Comparison of ENCODE assay signal across 11 mouse cellular contexts in genomic region chr9:40859196-40859595, GRCm38 (mm10). TPM values are rescaled to one million over a fixed set of nuclear protein-coding genes. Genes with fewer than 3 reads are reported as not detected.
DNase-seq lines count a peak whose midpoint lies in the region; ATAC-seq lines count a peak whose summit lies in the region.
"Had no signal": no experiment of that assay in that cellular context is flagged by ENCODE, and none has a peak within 500 bp of the region (broad histone marks: within the 10 kb centered on the region; RNA-seq: fewer than 3 reads in every experiment).

No protein-coding gene starts in this region.

- no peak for ATAC-seq in heart, embryonic 13.5 days (ENCODE audit: extremely low read depth, insufficient number of reproducible peaks, low FRiP score, low TSS enrichment)
- ATAC-seq in midbrain, embryonic 13.5 days, result peak; percentile 32; the same call in 1 of the 2 replicates

- 13% methylated on average over 9 of the region's 9 CpGs for WGBS in heart, embryonic 13.5 days
- WGBS in hindbrain, embryonic 10.5 days, result 1% methylated on average over 9 of the region's 9 CpGs
- WGBS in midbrain, embryonic 13.5 days, result under 1% methylated on average over 9 of the region's 9 CpGs

- no peaks in the 10 kb centered on the region for H3K9me3 ChIP-seq in heart, embryonic 13.5 days
- no peaks in the 10 kb centered on the region for H3K9me3 ChIP-seq in hindbrain, embryonic 10.5 days
- no peaks in the 10 kb centered on the region for H3K9me3 ChIP-seq in midbrain, embryonic 13.5 days

- no peaks in the 10 kb centered on the region for H3K36me3 ChIP-seq in heart, embryonic 13.5 days
- H3K36me3 ChIP-seq in hindbrain, embryonic 10.5 days, result no peaks in the 10 kb centered on the region
- H3K36me3 ChIP-seq in midbrain, embryonic 13.5 days, result no peaks in the 10 kb centered on the region

- H3K4me2 ChIP-seq in heart, embryonic 13.5 days, result peak overlapping the region; percentile 74
- H3K4me2 ChIP-seq in midbrain, embryonic 13.5 days (replicated peaks), result peak overlapping the region; percentile 57

- no peak for DNase-seq in heart, adult 18-20 months
- DNase-seq in R1 (ENCODE audit: low read depth, low spot score), result peak; percentile 58
- DNase-seq in hindbrain, embryonic 10.5 days (ENCODE audit: low spot score), result peak; percentile 35
- DNase-seq in cerebellum, adult 18-20 months, result no peak
- DNase-seq in thymus, postnatal 10 days (ENCODE audit: low spot score in 2 of 2), result no peak
- DNase-seq in ovary, postnatal 14 days (ENCODE audit: low spot score), result no peak
- DNase-seq: layer of hippocampus, postnatal 36 days; thymus, postnatal 25 days had no signal

- H3K27ac ChIP-seq in heart, embryonic 13.5 days (replicated peaks), result no peak overlapping the region
- H3K27ac ChIP-seq in hindbrain, embryonic 10.5 days, result no peak overlapping the region
- H3K27ac ChIP-seq in midbrain, embryonic 13.5 days, result peak overlapping the region; percentile 15; the same call in 1 of the 2 replicates

- peak overlapping the region; percentile 46 for H3K4me3 ChIP-seq in heart, embryonic 13.5 days
- peak overlapping the region; percentile 47 for H3K4me3 ChIP-seq in hindbrain, embryonic 10.5 days
- H3K4me3 ChIP-seq in midbrain, embryonic 13.5 days (replicated peaks), result peak overlapping the region; percentile 36
- H3K4me3 ChIP-seq: myocyte had no signal

- H3K4me1 ChIP-seq in heart, embryonic 13.5 days, result peaks cover 4% of the 10 kb centered on the region
- H3K4me1 ChIP-seq in hindbrain, embryonic 10.5 days (replicated peaks), result peaks cover 9% of the 10 kb centered on the region
- H3K4me1 ChIP-seq in midbrain, embryonic 13.5 days (replicated peaks), result peaks cover 9% of the 10 kb centered on the region

- H3K9ac ChIP-seq in heart, embryonic 13.5 days, result no peak overlapping the region
- peak overlapping the region; percentile 24; the same call in 1 of the 2 replicates for H3K9ac ChIP-seq in midbrain, embryonic 13.5 days (replicated peaks)

- peaks cover 47% of the 10 kb centered on the region for H3K27me3 ChIP-seq in heart, embryonic 13.5 days (replicated peaks)
- peaks cover 91% of the 10 kb centered on the region for H3K27me3 ChIP-seq in hindbrain, embryonic 10.5 days (ENCODE audit: insufficient read depth, poor library complexity, severe bottlenecking)
- peaks cover 54% of the 10 kb centered on the region for H3K27me3 ChIP-seq in midbrain, embryonic 13.5 days

RNA-seq across cellular contexts. Expression of gene Bsx, which starts 14.7 kb away (rescaled TPM):
- polyA plus RNA-seq in heart, embryonic 13.5 days (2015; fragmentation: Nextera tagmentation; extraction: Ambion mirVana), result not detected in 2 replicates
- not detected for total RNA-seq in heart, adult 18-20 months (2021)
- 0.12 TPM in 1 of 2 replicates, not detected in the other for polyA plus RNA-seq in hindbrain, embryonic 10.5 days (2016; fragmentation: Nextera tagmentation; extraction: Ambion mirVana)
- 2.7 and 4.1 TPM in 2 replicates for polyA plus RNA-seq in midbrain, embryonic 13.5 days (2015; fragmentation: Nextera tagmentation; extraction: Ambion mirVana)
- total RNA-seq: layer of hippocampus, postnatal 36 days had no signal
- polyA plus RNA-seq: myocyte had no signal

RNA-seq across cellular contexts. Expression of gene Hspa8, which starts 58.4 kb away (rescaled TPM):
- polyA plus RNA-seq in heart, embryonic 13.5 days (2015; fragmentation: Nextera tagmentation; extraction: Ambion mirVana), result 1,787 and 2,104 TPM in 2 replicates
- 1,000 to 10,000 TPM; 1,743 to 1,808 TPM for total RNA-seq in heart, adult 18-20 months (2021)
- 2,933 and 3,536 TPM in 2 replicates for polyA plus RNA-seq in hindbrain, embryonic 10.5 days (2016; fragmentation: Nextera tagmentation; extraction: Ambion mirVana)
- polyA plus RNA-seq in midbrain, embryonic 13.5 days (2015; fragmentation: Nextera tagmentation; extraction: Ambion mirVana), result 2,863 and 3,076 TPM in 2 replicates

Comparison
In these comparisons a context has a peak if more than half of its experiments do, and no peak if none do; other contexts are left out.
1. DNase-seq: peak in R1 (single experiment) and hindbrain, embryonic 10.5 days (single experiment); none in heart, adult 18-20 months (0 of 2), cerebellum, adult 18-20 months (0 of 2), thymus, postnatal 10 days (0 of 2) and ovary, postnatal 14 days (single experiment).
2. Peak in every context shown above with its lines, with median percentiles within 50 percentile points of each other: H3K4me3 ChIP-seq.